Mouse (Mus musculus) liver, embryonic 11.5 days (tissue): ENCODE results near the gene Ralb. TPM values are rescaled to one million over a fixed set of nuclear protein-coding genes. Genes with fewer than 3 reads are reported as not detected.
A peak's percentile ranks its signal among the peaks of the same experiment; 100 is the strongest.

Experiments used
- ATAC-seq: fragments of 200-750 bp; cut with Nextera tagmentation; replicated peaks from 2 replicates; pipeline ENCODE4 v1.8.0; 2017; ENCODE audit warnings: moderate number of reproducible peaks, mild to moderate bottlenecking, moderate TSS enrichment, moderate library complexity; ENCODE audit not compliant: low FRiP score
- DNase-seq: peaks from one replicate; pipeline ENCODE4 v3.0.0-alpha.2; 2017; ENCODE audit warnings: low spot score
- H3K27ac ChIP-seq: fragments of 300-500 bp; sonication (generic); 2 replicates; pipeline ENCODE4 v1.5.1; 2014; ENCODE audit warnings: mild to moderate bottlenecking, low read depth, low read length, control low read depth
- H3K27me3 ChIP-seq: fragments of 300-500 bp; sonication (generic); replicated peaks from 2 replicates; pipeline ENCODE4 v1.6.1; 2014; ENCODE audit warnings: low read length, mixed read lengths; ENCODE audit not compliant: control insufficient read depth, insufficient read depth
- H3K36me3 ChIP-seq: fragments of 300-500 bp; sonication (generic); 2 replicates; pipeline ENCODE4 v1.6.1; 2014; ENCODE audit warnings: mild to moderate bottlenecking, low read length, moderate library complexity, mixed read lengths; ENCODE audit not compliant: control insufficient read depth, insufficient read depth
- H3K4me1 ChIP-seq: fragments of 300-500 bp; sonication (generic); replicated peaks from 2 replicates; pipeline ENCODE4 v1.6.1; 2014; ENCODE audit warnings: low read length, mixed read lengths; ENCODE audit not compliant: control insufficient read depth, insufficient read depth
- H3K4me2 ChIP-seq: fragments of 300-500 bp; sonication (generic); 2 replicates; pipeline ENCODE4 v1.6.1; 2014; ENCODE audit warnings: mild to moderate bottlenecking, control low read depth, moderate library complexity
- H3K4me3 ChIP-seq: fragments of 300-500 bp; sonication (generic); 2 replicates; pipeline ENCODE4 v1.5.1; 2014; ENCODE audit warnings: low read depth, low read length, control low read depth
- H3K9ac ChIP-seq: fragments of 300-500 bp; sonication (generic); 2 replicates; pipeline ENCODE4 v1.6.1; 2014; ENCODE audit warnings: low read depth, low read length, control low read depth
- H3K9me3 ChIP-seq: fragments of 300-500 bp; sonication (generic); 2 replicates; pipeline ENCODE4 v1.6.1; 2016; ENCODE audit warnings: low read length, inconsistent platforms, mixed read lengths; ENCODE audit not compliant: control insufficient read depth
- WGBS: fragments of 180-500 bp; shearing (Covaris S2); extraction: QIAGEN DNeasy Blood & Tissue Kit; methylation state at CpG from one replicate; pipeline ENCODE4 v1.1.7; 2014; 5-methylcytosine and 5-hydroxymethylcytosine counted together
- polyA plus RNA-seq: library from polyadenylated mRNA; unstranded; fragments of >200 nt; fragmentation: Nextera tagmentation; extraction: Ambion mirVana; gene quantifications from 2 replicates; pipeline ENCODE4 v1.2.1, GENCODE M21; 2014

Gene Ralb
- polyA plus RNA-seq, 1 experiment from 2014 or later, result 92.1 TPM

DNA sequence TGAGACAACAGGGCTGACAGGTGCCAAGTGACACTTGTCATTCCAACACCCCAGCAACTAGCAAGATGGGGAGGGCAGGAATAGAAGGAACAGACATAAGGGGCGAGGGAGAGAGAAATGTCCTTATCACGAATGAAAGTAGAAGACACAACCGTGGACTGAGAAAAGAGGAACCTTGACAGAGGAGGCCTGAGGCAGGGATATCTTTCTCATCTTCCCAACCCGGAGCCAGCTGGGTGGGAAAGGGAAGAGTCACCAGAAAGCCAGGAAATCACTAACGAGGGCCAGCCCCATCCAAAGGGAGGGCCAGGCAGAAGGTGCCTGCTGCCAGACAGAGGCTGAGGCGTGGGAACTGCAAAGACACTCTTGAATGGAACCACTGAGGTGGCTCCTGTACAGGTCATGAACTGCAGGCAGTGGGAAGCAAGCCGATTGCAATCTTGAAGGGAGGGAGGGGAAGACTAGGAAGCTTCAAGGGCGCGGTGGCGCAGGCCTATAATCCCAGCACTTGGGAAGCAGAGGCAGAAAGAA is 57.8 kb downstream of the Ralb start:
- Histone ChIP-seq H3K4me1 (no peaks in the 10 kb centered on the region), H3K9me3 (no peaks in the 10 kb centered on the region), H3K9ac (no peak overlapping the region), H3K27ac (no peak overlapping the region), H3K4me3 (no peak overlapping the region), H3K4me2 (no peak overlapping the region), H3K36me3 (no peaks in the 10 kb centered on the region), H3K27me3 (no peaks in the 10 kb centered on the region)
- 48% methylated on average over 10 of the region's 10 CpGs for WGBS
- ATAC-seq (no peak), DNase-seq (no peak)

DNA sequence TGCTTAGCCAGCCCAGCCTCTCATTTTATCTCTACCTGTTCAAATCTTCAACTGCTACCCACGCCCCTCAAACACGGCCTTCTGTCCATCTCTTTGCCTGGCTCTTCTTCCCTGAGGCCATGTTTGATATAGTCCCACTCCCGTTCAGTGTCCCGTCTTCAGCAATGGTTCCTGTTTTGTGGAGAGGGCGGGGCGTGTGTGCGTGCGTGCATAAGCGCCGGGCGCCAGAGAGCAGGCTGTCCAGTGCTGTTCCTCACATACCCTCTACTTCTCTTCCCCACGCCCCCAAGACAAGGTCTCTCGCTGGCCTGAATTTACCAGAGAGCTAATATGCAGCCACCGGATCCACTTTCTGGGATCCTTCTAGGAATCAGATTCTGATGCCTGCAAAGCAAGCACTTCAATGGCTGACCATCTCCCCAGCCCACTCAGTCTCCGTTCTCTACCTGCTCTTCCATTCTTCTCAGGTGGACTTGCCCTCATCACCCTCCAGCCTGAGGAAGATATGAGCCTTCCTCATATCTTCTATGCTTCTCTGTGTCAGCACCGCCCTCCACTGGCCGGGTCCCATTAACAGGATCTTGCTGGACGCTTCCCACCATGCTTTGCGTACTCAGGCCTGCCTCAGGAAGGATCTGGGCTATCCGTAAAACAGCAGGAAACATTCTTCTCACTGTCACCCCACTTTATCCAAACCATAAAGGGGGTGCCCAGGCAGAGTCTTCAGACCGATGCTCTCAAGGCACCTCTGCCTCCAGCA is 60.8 kb downstream of the Ralb start:
- H3K36me3 ChIP-seq, result no peaks in the 10 kb centered on the region
- H3K27me3 ChIP-seq, result no peaks in the 10 kb centered on the region
- H3K4me1 ChIP-seq, result no peaks in the 10 kb centered on the region
- H3K27ac ChIP-seq, result no peak overlapping the region
- 74% methylated on average over 21 of the region's 21 CpGs for WGBS
- no peak overlapping the region for H3K4me3 ChIP-seq
- DNase-seq (no peak), ATAC-seq (no peak)
- no peaks in the 10 kb centered on the region for H3K9me3 ChIP-seq
- H3K4me2 ChIP-seq, result no peak overlapping the region
- no peak overlapping the region for H3K9ac ChIP-seq

DNA sequence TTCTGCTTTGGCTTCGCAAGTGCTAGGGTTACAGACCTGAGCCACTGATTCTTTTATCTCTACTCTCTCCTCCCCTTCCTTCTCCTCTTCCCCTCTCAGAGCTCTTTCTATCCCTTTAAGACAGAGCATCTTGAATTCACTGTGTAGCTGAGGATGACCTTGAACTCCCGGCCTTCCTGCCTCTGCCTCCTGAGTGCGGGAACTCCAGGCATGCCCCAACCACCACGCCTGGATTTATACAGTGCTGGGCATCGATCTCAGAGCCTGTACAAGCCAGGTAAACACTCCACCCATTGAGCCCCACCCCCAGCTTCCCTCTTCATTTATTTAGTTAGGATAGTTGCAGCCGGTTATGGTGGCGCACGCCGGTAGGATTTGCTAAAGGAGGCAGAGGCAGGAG is 61.7 kb downstream of the Ralb start:
- Histone ChIP-seq H3K4me3 (no peak overlapping the region), H3K4me1 (no peaks in the 10 kb centered on the region), H3K27ac (no peak overlapping the region), H3K9me3 (no peaks in the 10 kb centered on the region), H3K36me3 (no peaks in the 10 kb centered on the region), H3K4me2 (no peak overlapping the region), H3K27me3 (no peaks in the 10 kb centered on the region), H3K9ac (no peak overlapping the region)
- no peak for DNase-seq
- ATAC-seq, result no peak
- 87% methylated on average over 9 of the region's 9 CpGs for WGBS

DNA sequence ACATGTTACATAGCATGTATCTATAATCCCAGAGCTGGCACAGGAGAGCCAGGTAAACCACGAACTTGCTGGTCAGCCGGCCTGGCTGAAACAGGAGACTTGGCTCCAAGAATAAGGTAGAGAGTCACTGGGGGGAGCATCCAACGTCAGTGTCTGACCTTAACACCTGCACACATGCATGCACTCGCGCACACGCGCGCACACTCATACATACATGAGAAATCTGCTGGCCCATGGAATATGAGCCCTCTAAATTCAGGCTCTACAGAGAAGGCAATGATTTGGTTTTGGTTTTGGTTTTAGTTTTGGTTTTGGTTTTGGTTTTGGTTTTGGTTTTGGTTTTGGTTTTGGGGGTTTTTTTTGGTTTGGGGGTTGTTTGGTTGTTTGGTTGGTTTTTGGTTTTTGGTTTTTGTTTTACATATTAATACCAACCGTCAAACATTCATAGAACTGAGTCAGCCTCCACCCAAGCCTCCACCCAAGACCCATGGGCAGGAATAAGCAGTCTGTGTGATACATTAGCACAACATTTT is 66.4 kb downstream of the Ralb start:
- Histone ChIP-seq H3K27me3 (no peaks in the 10 kb centered on the region), H3K27ac (no peak overlapping the region), H3K9me3 (no peaks in the 10 kb centered on the region), H3K36me3 (no peaks in the 10 kb centered on the region), H3K4me2 (no peak overlapping the region), H3K4me1 (no peaks in the 10 kb centered on the region), H3K4me3 (no peak overlapping the region), H3K9ac (no peak overlapping the region)
- no peak for ATAC-seq
- no peak for DNase-seq
- 85% methylated on average over 9 of the region's 9 CpGs for WGBS

DNA sequence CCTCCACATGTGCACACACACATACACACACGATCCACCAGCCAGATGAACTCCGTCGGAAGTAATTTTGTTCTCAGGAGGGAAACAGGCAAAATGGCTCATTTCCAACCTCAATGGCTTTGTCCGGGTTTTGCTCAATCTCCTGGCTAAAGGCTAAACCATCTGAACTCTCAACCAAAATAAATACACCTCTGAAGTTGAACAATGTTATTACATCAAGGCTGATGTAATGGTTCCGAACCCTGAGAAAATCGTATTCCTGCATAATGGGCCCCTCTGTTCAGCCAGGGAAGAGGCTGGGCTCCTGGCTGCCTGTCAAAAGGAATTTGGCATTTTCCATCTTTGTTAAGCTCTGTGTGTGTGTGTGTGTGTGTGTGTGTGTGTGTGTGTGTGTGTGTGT is 67.2 kb downstream of the Ralb start:
- no peaks in the 10 kb centered on the region for H3K36me3 ChIP-seq
- no peak overlapping the region for H3K4me2 ChIP-seq
- no peak for ATAC-seq
- no peak for DNase-seq
- no peak overlapping the region for H3K4me3 ChIP-seq
- H3K27ac ChIP-seq, result no peak overlapping the region
- no peaks in the 10 kb centered on the region for H3K9me3 ChIP-seq
- no peaks in the 10 kb centered on the region for H3K4me1 ChIP-seq
- H3K27me3 ChIP-seq, result no peaks in the 10 kb centered on the region
- H3K9ac ChIP-seq, result no peak overlapping the region
- WGBS, result 82% methylated on average over 6 of the region's 6 CpGs

DNA sequence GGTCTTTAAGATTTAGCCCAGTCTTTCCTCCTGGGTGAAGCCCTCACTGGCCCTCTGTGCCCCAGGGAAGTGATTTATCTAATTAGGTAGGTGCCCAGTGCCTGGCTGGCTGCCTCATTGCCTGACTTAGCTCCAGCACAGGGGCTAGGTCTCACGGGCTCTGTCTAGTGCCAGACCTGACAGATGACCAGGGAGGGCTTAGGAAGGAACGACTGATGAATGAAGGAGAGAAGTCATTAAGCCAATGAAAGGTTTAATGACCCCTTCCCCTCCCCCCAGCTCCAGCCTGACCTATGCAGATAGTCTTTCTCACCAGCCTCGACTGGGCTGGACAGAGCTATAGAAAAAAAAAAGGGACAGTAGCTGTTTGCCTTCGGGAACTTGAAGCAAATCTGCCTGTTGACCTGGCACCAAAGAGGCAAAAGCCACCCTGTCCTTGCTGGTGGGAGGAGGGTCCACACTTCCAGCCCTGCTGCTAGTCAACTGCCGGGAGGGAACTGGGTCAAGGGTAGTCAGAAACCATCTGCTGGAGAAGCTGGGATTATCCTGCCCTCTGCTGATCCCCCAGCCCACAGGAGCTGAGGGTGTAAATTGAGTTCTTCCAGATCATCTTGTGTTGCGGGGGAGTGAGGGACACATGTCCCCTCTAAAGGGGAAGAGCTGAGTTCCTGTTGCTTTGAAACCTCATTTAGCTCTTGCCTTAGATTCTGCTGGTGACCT is 80.3 kb downstream of the Ralb start:
- WGBS, result 11% methylated on average over 6 of the region's 6 CpGs
- Histone ChIP-seq H3K36me3 (no peaks in the 10 kb centered on the region), H3K9ac (no peak overlapping the region), H3K4me2 (no peak overlapping the region), H3K9me3 (no peaks in the 10 kb centered on the region), H3K27ac (no peak overlapping the region), H3K4me3 (no peak overlapping the region), H3K4me1 (peaks cover 6% of the 10 kb centered on the region; the same call in 1 of the 2 replicates), H3K27me3 (peaks cover 56% of the 10 kb centered on the region)
- ATAC-seq (no peak), DNase-seq (no peak)

DNA sequence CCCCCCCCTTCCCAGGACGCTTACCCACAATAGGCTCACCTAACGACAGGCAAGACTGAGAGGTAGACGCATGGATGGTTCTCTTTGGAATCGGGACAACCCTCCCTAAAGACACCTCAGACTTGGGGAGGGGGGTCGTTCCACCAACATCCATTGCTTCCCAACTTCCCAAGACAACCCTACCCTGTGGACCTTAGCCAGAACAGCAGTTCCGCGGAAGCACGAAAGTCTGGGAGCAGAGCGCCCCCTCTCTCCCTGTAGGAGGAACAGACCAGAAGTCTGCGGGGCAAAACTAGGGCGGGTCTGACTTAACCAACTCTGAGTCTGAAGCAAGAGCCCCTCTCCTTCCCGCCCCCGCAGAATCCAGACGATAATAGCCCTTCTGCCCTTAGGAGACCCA is 81.1 kb downstream of the Ralb start:
- H3K4me3 ChIP-seq, result no peak overlapping the region
- ATAC-seq (no peak), DNase-seq (no peak)
- no peak overlapping the region for H3K27ac ChIP-seq
- H3K9me3 ChIP-seq, result no peaks in the 10 kb centered on the region
- 11% methylated on average over 14 of the region's 14 CpGs for WGBS
- H3K4me1 ChIP-seq, result peaks cover 6% of the 10 kb centered on the region; the same call in 1 of the 2 replicates
- no peak overlapping the region for H3K4me2 ChIP-seq
- no peaks in the 10 kb centered on the region for H3K36me3 ChIP-seq
- no peak overlapping the region for H3K9ac ChIP-seq
- H3K27me3 ChIP-seq, result peaks cover 64% of the 10 kb centered on the region

DNA sequence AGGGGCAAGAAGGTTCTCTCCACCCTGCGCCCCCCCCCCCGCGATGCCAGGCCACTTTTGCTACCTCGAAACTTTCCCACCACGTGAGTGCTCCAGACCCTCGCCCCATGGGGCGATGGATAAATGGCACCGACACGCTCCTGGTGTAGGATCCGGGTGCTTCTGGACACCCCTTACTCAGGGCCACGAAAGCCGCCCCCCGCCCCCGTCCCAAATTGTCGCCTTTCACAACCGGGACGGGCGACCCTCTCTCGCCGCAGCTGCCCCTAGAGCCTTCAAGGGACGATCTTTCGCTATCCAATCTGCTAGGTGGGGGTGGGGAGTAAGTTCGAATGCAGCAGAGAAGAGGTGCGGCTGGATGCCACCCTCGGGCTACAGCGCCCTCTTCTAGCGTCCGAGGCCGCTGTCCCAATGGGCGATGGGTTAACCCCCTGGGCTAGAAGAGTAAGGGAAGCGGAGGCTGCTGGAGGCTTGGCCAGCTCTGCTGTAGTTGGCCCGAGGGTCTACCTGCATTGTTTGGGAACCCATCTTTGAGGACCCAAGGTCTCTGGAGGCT is 82.1 kb downstream of the Ralb start:
- H3K9ac ChIP-seq, result no peak overlapping the region
- WGBS, result 3% methylated on average over 31 of the region's 32 CpGs

More for the DNA sequence above, 82.1 kb downstream of the Ralb start:
- H3K27ac ChIP-seq, result no peak overlapping the region
- no peaks in the 10 kb centered on the region for H3K36me3 ChIP-seq
- peaks cover 6% of the 10 kb centered on the region; the same call in 1 of the 2 replicates for H3K4me1 ChIP-seq
- H3K4me2 ChIP-seq, result peak overlapping the region; percentile 86
- ATAC-seq, result no peak
- peaks cover 73% of the 10 kb centered on the region for H3K27me3 ChIP-seq
- H3K9me3 ChIP-seq, result no peaks in the 10 kb centered on the region
- H3K4me3 ChIP-seq, result peak overlapping the region; percentile 60
- DNase-seq, result no peak
